Mouse (Mus musculus): ENCODE results near the gene Ccdc28b.

The Ccdc28b gene

DNA sequence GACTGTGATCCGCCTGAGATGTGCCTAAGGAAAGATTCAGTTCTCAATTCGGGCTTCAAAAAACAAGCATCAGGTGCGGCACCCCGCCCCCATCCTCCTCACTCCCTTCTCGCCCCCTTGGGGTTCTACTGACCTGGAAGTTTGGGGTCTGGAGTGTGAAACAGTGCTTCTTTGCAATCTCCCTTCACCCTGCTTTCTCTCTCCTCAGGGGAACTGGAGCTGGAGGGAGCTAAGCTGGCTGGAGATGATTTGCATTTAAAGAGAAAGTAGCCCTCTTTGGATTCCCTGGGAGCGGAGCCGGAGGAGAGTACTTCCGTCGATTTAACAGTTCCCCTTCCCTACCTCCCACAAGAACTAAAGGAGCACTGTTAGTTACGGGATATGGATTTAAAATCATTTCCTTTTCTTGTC lies at the start of gene Ccdc28b:
Gene Ccdc28b (minus strand): TSS at position 267 of the 411 bp plus-strand sequence.
- DNase-seq (ENCODE audit: low spot score in 2 of 2) = peak in 1 of 2 experiments; percentile 69

- no peak for DNase-seq (ENCODE audit: low spot score in 2 of 2)
Measured at GRCm38 (mm10) chr4:129672878-129673449, 49.2 kb upstream of the Ccdc28b start.

DNA sequence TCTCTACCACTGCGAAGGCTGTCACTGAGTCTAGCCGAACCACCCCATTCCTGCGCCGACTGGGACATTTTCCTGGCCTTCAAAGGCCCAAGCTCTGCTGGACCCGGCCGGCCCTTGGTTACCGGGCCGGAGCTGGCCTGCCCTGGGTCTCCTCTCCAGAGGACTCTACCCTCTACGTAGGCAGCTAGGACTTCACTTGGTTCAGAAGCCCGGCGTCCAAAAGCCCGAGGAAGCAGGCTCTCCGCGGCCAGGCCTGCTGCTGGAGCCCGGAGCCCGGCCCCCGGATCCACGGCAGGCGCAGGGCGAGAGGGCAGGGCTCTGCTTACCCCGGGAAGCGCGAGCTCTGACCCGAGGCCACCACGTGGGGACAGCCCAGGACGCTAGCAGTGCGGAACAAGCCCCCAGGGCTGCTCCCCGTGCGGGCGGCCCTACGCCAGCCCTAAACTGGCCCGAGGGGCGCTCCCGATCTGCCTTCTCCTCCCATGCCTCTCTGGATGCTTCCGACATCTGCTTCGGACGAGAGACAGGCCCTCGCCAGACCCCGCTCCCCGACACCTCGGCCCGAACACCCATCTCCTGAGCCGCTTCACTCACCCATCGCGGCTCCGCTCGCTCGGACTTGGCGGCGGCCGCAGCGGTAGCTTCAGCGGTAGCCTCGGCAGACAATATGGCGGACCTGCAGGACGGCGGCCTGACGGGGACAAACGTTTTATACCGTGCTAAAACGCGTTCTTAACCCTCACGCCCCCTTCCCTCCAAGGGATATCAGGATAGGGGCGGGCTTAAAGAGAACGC lies 48.5 kb upstream of the Ccdc28b start, which contains the start of gene Kpna6:
Gene Kpna6 (minus strand): TSS at position 685 of the 795 bp plus-strand sequence.
- peak; percentile 69 to 90 for DNase-seq (ENCODE audit: low spot score in 2 of 2)

DNA sequence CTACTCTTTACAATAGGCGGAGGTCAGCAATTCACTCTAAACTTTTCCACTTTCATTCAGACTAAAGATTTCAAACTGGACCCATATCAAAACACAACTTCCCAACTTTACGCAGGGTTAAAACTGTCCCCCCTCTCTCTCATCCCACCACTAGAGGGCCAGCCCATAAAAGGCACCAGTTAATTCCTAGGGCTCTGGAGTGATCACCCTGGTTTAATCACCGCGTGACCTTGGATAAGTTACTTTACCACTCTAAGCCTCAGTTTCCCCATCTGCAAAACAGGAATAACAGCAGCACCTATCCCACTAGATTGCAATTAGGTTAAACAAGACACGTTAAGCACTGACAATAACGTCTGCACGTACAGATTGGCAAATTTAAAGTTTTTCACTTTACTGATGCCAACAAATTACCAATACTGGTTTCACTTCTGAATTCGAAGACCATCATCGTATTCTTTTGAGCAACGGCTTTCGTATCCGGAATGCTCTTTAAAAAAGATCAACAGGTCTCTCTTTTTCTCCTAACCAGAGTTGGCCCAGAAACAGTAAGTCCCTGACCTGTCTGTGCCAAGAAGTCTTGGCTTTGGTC lies 47.8 kb upstream of the Ccdc28b start:
- DNase-seq (ENCODE audit: low spot score in 2 of 2) = peak in 1 of 2 experiments; percentile 38

DNA sequence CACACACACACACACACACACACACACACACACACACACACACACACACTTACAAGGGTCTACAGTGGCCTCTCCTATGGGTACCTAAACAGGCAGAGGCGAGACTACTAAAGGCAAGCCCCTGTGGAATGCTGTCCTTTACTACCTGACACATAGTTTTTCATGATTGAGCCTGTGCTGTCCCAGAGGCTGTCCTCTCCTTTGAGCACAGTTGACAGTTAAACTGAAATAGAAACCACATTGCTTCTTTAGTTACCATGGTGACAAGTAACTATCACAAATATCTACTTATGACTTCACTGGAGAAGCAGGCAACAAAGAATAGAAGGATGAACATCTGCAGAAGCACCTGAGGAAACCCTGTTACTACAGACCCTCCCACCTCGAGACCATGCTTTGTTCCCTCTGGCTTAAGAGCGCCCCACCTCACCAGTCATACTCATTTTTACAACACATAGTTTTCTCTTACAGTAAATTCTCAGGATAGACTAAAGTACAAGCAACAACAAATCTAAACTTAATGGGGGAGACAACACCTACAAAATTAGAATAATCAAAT lies 38.6 kb upstream of the Ccdc28b start:
- DNase-seq (ENCODE audit: low spot score in 2 of 2) = no peak

DNA sequence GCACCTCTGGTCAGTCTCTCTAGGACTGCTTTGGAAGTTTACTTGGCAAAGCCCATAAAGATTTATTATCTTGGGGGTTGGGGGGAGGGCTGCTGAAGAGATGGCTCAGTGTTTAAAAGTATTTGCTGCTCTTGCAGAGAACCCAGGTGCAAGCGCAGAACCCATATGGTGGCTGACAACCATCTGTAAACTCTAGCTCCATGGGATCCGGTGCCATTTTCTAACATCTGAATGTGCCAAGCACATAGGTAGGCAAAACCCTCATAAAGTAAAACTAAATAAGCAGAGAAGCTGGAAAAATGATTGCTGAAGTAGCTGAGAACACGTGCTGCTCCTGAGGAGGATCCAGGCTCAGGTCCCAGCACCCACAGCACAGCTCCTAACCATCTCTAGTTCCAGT lies 37.8 kb upstream of the Ccdc28b start:
- DNase-seq (ENCODE audit: low spot score in 2 of 2) = peak in 1 of 2 experiments; percentile 48

- no peak for DNase-seq (ENCODE audit: low spot score in 2 of 2)
Measured at GRCm38 (mm10) chr4:129654770-129655169, 31.0 kb upstream of the Ccdc28b start.

DNA sequence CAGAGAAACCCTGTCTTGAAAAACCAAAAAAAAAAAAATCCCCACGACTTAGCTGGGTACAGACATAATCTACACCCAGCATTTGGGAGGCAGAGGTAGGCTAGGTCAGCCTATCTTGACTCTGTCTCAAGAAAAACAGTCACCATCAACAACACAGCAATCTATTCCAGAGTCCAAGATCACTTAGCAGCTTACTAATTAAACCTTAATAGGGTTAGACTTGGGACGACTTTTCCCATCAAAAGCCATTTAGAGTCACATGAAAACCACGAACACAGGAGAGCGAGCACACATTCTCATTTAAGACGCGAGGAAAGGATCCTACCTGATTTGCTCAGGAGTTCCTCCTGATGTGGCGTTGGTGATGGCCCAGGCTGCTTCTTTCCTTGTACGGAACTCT lies 26.6 kb upstream of the Ccdc28b start:
- DNase-seq (ENCODE audit: low spot score in 2 of 2) = no peak

- DNase-seq (ENCODE audit: low spot score in 2 of 2) = no peak
Measured at GRCm38 (mm10) chr4:129648656-129649055, 24.9 kb upstream of the Ccdc28b start.

GRCm38 (mm10) chr4:129645204-129645603 lies 21.5 kb upstream of the Ccdc28b start:
- DNase-seq (ENCODE audit: low spot score in 2 of 2) = no peak

- DNase-seq (ENCODE audit: low spot score in 2 of 2) = no peak
Measured at GRCm38 (mm10) chr4:129641756-129642155, 18.0 kb upstream of the Ccdc28b start.

GRCm38 (mm10) chr4:129640638-129641467 lies 17.1 kb upstream of the Ccdc28b start, which contains the start of gene Txlna:
Gene Txlna (minus strand): TSS chr4:129641065.
- peak; percentile 91 to 98 for DNase-seq (ENCODE audit: low spot score in 2 of 2)

GRCm38 (mm10) chr4:129640101-129640637 lies 16.4 kb upstream of the Ccdc28b start:
- DNase-seq (ENCODE audit: low spot score in 2 of 2) = no peak

DNA sequence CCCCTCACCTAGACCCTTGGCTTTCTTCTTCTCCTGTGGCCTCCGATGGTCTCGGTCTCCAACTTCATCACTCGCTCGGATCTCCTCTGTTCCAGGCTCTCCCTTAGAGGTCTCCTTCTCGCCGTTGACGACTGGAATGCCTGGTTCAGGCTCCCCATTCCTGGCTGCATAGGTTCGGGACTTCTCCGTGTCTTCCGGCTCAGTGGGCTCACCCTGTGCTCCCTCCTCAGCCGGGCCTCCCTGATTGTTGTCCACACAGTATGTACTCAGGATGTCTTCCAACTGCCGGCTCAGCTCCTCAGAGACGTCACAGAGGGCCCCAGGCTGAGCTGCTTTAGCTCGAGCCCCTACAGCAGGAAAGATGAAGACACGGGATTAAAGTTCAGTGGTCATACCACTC lies 15.5 kb upstream of the Ccdc28b start:
- DNase-seq (ENCODE audit: low spot score in 2 of 2) = no peak

- DNase-seq (ENCODE audit: low spot score in 2 of 2) = no peak
Measured at GRCm38 (mm10) chr4:129633852-129634251, 10.1 kb upstream of the Ccdc28b start.

DNA sequence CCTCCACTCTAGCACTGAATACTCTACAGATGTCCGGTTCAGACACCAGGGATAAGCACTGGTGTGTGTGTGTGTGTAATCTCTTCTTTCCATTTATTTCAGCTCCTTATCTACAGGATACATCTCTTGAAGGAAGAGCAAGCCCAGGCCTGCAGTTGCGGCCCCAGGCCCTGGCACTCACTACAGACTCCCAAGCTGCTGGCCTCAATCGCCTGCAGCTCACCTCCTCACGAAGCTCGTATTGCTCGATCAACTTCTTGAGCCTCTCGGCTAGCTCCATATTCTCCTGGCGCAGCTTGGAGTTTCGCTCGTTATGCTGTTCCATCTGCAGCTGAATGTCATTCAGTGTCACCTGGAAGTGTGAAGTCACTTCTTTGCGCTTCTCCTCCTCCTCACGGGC lies 8.1 kb upstream of the Ccdc28b start:
- no peak for DNase-seq (ENCODE audit: low spot score in 2 of 2)

- no peak for DNase-seq (ENCODE audit: low spot score in 2 of 2)
Measured at GRCm38 (mm10) chr4:129630944-129631343, 7.2 kb upstream of the Ccdc28b start.

GRCm38 (mm10) chr4:129626035-129626434 lies 2.3 kb upstream of the Ccdc28b start:
- DNase-seq (ENCODE audit: low spot score in 2 of 2) = no peak

GRCm38 (mm10) chr4:129625496-129625895 lies 1.7 kb upstream of the Ccdc28b start:
- no peak for DNase-seq (ENCODE audit: low spot score in 2 of 2)

- DNase-seq (ENCODE audit: low spot score in 2 of 2) = peak in 1 of 2 experiments; percentile 66
Measured at GRCm38 (mm10) chr4:129625029-129625370, 1.3 kb upstream of the Ccdc28b start.
